Mouse (Mus musculus) ES-CJ7 (cell line): Measurements from ENCODE around the gene Ephb2.
A peak's percentile ranks its signal among the peaks of the same experiment; 100 is the strongest.

ENCODE experiments used
- DNase-seq: peaks from one replicate; pipeline ENCODE4 v3.0.0; 2011; ENCODE audit warnings: low read depth, low spot score

Ephb2 gene

DNA sequence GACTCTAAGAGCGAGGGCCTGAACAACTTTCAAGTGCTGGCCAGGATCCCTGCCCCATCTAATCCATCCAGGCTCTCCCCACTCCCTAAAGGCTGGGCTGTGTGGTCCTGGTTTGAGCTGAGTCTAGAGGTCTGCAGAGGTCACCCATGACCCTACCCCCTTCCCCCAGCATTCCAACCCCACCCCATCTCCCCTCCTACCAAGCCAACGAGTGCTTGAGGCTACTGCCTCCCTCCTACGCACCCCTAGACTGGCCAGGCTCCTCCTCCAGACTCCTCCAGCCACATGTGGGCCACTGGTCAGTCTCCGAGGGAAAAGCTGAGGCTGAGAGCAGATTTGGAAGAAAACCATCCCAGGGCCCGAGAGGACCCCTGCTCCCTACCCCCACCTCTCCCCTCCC is 72.4 kb downstream of the Ephb2 start:
- peak; percentile 46 for DNase-seq

DNA sequence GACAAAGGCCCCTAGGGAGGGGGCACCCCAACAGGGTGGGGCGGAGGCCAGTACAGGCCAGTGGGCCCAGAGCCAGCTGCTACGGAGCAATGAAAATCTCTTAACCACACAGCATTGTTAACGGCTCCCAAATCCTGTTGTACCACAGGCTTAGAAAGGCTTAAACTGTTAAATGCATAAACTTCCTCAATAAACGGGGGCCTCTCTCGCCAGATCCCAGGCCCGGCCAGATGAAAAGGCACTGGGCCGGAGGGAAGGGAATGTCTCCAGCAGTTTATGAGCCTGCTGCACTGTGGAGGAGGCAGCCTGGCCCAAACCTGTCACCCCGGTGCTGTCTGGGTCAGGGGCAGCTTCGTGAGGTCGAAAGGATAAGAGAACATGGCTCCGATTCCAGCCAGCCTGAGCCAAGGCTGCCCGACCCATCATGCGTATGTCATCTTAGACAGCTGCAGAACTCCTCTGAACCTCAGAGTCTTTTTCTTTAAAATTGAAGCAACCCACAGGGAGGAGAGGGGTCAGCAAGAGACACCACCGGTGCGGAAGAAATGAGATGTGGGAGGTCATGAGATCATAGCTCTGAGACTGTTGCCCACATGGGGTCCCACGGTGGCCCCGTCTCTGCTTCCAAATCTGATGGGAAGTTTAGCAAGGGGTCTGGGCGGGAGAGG is 73.9 kb downstream of the Ephb2 start:
- no peak for DNase-seq

DNA sequence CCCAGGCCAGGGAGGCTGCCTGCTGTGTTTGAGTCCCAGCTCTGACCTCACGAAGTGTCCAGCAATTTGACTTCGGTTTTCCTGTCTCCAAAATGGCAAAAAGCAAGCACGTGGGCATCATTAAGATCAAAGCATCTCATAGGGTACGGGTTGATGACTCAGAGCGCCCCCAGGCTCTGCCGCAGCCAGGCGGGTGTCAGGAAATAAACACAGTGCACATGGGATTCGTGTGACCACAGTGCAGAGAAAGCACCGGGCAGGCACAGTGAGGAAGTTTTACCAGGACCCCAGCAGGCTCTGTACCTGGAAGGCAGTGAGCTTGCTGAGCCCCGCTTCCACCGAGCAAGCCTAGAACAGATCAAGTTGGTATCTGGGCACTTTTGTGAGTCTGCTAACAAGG is 74.9 kb downstream of the Ephb2 start:
- no peak for DNase-seq

DNA sequence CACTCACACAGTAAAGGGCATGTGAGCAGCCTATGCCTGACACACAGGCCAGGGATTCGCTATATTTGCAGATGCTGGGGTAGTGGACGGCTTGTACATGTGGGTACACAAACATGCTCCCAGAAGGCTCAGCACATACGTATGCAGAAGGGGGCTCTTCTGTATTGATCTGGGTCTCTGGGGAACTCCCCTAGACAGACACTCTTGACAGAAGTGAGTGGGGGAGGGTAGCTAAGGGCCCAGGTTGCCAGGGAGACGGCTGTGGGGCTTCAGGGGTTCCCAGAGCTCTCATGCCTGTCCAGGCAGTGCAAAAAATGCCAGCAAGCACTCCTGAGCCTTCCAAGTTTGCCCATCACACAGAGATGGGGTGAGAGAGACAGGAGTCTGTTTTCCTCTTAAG is 78.7 kb downstream of the Ephb2 start:
- no peak for DNase-seq

DNA sequence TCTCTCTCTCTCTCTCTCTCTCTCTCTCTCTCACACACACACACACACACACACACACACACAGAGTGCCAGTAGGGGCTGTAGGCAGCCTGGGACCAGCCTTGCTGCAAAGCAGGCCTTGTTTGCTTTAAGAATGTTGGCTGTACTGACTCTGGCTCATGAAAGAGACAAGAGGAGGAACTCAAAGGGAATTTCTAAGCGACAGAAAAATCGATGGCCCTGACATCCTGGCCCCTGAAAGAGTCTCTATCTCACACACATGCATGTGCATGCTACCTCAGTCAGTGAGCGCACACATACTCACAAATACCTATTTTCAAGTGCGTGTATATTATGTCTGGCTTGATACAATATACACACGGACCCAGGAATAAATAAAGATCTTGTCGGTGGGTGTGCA is 79.3 kb downstream of the Ephb2 start:
- no peak for DNase-seq

DNA sequence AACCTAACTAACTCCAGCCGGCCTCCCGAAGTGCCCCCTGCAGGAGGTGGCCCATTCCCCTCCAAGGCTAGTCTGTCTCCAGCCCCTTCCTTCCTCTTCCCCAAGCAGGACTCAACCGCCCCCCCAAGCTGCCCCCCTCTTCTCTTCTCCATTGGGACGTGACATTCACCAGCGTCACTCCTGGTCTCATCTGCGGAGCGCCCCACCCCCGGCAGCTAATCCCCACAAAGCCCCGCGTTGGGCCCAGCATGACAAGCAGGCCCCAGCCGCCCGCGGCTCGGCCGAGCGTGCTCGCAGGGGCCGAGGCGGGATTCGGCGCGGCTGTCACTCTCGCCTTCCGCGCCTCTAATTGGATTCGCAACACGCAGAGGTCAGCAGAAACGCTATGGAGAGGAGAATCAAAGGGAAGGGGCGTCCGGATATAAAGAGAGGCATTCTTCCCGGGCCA is 80.4 kb downstream of the Ephb2 start:
- peak; percentile 46 for DNase-seq

DNA sequence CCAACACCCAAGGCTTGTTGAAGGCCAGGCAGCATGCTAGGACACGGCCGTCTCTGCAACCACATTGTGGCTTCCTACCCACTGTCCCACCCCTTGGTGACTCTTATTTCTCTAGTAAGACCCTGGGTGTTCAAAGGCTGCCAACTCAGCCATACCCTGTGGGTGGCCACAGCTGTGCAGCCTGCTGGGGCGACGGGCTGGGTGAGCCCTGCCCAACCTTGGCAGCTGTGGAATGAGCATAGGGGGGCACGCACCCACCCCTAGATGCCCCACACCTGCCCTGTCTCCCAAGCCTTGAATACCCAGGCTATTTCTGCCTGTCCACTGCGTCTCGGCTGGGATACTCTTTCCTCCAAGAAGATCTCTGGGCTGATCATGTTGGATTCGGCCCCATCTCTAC is 81.5 kb downstream of the Ephb2 start:
- no peak for DNase-seq

DNA sequence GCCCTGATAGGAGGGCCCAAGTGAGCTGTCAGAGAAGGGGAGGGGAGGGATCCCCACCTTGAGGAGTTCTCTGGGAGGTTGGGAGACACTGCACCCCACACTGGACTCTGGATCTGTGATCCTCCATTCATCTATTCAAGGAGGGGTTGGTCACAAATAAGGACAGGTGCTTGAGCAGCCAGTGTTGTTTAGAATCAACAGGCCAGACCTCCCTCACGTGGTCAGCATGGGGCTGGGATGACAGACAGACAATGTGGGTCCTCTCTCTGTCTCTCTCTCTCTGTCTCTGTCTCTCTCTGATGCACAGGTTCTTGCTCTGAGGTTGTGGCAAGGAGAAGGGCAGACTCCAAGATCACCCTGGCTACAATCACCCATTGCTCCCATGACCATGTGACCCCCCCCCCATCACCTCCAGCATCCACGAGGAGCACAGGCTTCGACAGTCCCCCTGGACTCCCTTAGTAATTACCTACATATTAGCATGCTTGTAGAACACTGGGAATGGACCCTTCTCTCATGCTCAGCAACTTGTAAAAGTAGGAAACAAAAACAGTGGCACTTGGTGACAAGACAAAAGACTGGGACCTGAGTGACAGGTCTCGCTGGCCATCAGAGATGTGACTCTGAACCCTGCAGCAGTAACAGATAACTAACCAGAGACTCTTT is 84.3 kb downstream of the Ephb2 start:
- no peak for DNase-seq

DNA sequence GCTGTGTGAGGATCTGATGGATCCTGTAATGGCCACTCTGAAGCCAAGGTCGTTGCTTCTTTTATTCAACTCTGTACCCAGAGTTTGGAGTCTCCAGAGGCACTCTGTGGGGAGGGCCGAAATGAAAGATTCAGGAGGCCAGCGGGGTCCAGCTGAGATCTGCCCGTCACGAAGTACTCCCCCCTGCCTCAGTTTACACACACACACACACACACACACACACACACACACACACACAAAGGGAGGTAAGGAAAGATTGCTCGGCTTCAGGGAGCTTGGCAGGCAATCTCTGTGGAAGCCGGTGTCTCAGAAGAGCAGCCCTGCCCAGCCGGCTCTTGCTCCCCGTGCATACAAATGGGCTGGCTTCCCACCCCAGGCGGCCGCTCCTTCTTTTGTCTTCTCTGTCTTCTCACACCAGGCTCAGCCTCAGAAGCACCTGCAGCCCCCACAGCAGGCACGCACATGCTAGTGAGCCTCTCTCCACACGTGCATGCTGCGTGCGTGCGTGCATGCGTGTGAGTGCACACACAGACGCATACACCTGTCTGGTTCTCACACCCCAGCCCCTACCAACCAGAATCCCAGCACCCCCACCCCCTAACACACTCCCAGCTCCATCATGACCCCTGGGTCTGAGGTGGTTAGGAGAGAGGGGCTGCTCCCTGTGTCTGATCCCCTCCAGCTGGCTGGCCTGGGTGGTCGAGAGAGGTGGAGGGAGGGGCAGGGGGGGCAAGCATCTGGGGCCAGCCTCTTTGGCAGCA is 85.0 kb downstream of the Ephb2 start:
- peak; percentile 81 for DNase-seq

DNA sequence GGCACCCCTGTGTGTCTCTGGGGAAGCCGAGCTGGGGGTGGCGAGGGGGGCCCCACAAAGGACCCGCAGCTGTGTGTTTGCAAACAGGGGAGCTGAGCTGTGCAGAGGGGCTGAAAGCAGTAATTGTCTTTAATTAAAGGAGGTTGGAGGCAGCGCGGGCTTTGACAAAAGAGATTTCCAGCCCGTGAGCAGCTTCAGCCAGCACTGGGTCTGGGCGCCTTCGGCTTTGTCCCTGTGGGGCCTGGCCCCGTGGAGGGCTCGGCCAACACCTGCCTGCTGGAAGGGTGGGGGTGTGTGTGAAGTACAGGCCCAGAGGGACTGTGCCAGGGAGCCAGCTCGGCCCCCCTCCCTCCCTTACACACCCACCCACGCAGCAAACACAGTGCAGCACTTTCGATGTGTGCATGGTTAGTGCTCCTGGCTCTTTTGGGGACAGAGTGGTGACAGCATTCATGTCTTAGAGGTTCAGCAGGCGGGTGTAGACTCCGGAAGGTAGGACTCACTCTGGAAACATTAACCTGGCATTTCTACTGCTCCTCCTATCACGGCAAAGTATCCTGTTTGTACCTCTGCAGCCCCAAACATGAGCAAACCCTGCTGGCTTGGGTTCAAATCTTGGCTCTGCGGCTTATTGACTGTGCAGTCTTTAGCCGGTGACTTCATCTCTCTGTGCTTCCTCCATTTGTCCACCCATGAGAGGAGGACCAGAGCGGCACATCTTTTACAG is 85.8 kb downstream of the Ephb2 start:
- no peak for DNase-seq

DNA sequence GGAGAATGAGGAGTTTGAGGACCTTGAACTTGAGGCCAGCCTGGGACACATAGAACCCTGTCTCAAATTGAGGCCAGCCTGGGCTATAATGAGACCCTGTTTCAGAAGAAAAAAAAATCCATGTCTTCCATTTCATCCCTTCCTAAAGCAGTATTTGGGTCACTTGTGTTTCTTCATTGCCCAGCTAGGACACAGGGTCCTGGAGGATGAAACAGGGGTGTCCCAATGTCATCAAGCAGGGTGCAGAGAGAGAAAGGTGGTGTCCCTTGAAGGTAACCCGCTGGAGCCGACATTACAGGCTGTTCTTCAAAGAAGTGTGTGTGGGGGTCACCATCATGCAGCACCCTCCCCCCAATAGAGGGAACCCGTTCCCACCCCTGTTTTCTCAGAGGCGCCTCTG is 86.4 kb downstream of the Ephb2 start:
- DNase-seq: no peak

DNA sequence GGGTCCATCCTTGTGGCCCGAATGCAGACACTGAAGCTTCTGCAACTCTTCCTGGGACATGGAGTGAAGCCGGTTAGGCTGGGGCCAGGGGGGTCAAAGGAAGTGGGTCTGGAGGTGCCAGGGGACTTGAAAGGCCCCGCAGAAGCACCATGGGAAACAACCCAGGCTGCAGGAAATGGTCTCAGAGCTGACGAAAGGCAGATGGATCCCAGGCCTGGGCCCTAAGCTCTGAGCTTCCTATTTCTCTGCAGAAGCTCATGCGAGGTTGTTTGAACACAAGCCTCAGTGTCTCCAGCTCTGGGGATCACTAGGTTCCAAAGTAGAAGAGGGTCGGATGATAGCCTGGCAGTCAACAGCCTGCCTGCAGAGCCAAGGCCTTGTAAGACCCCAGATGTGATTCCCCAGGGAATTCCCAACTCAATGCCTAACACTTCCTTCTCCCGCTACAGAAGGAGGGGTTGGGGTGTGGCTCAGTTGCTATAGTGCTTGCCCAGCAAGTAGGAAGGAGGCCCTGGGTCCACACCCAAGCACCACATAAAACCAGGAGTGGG is 86.9 kb downstream of the Ephb2 start:
- peak; percentile 82 for DNase-seq

DNA sequence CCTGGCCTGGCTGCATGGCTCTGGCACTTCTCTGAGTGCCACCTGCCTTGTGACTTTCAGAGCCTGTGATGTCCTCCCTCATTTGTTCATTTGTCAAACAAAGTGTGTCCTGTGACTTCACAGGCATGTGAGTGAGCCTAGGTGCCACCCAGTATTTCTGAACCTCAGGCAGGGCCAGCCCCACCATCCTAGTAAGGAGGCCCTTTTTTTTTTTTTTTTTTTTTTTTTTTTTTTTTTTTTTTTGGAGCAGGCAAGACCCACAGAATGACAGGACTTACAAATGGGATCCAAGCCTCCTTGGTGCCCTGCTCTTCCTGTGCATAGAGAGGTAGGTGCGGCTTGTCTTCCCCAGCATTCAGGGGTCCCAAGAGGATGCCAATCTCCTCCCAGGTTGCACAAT is 89.3 kb downstream of the Ephb2 start:
- no peak for DNase-seq

DNA sequence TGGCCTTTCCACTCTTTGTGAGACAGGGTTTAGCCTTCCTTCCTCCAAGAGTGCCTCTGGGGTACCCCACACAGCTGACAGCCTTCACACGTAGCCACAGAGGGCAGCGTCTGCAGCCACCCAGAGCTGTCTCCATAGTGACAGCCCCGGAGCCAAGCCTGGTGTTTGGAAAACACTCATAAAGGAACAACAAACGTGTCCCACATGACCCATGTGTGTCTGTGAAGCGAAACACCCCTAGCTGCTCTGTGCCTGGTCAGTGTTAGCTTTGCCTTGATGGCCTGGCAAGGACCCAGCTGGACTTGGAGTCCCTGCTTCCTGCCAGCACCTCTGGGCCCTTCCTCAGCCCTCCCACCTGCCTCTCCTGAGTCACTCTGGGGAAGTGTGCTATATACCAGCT is 93.1 kb downstream of the Ephb2 start:
- DNase-seq: no peak

DNA sequence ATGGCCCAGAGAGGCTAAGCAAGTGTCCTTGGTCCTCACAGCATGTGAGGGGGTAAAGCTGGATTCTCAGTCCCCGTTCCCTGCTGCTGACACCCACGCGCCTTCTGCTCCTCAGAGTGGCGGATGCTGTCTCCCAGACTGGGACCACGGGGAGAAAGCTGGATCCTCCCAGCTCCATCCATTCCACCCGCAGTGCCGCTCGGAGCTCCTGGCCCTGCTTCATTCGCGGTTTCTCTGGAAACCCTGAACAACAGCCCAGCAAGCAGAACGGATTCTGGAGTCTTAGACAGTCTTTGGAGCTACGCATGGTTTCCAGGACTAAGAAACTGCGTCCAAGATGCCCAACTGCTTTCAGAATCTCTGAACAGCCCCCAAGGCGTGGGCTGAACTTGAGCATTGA is 93.9 kb downstream of the Ephb2 start:
- no peak for DNase-seq

DNA sequence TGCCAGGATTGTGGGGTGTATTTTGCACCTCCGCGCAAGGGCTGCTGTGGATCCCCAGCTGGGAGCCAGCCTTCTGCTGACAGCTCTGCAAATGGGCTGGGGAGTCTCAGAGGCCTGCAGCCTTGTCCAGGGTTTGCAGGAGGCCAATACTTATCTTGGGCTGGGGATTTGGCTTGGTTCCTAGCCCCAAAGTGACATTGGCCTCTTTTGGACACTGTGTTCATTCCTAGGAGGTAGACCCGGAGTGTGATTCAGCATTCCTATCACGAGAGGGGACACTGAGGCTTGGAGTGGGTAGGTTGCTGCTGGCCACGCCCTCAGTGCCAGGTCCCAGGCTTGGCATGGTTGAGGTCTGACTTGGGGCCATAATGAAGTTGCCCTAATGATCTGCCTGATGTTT is 94.8 kb downstream of the Ephb2 start:
- no peak for DNase-seq

DNA sequence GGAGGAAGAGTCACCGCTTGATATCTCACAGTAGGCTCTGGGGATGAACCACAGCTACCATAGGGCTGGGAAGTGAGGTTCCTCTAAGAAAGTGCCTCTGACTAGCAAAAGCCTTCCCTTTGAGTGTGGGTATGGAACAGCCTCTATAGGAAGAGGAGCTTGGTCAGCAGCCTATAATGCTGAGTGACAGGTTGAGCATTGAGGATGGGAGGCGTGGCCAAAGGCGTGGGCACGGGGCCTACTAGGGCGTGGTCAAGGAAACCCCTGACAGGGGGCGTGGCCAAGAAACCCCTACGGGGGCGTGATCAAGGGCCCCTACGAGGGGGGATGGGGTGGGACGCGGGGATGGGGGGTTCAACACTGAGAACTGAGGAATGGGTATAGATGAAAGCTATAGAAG is 96.6 kb downstream of the Ephb2 start:
- peak; percentile 42 for DNase-seq

DNA sequence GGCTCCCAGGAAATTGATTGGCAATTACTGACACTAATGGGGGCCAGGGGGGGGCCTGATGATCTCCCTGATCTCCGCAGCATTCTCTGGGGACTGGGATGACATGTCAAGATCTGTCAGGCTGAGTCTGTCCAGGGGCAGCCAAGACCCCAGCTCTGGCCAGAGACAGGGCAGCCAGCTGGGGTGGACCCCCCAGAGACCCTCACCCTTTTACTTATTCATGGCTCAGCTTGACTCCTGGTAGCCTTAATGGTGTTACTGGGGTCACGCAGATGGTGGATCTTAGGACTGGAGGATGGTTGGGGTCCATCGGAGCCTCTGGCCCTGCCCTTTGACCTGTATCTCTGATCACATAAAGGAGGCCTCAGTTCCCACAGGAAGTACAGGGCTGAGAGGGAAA is 97.5 kb downstream of the Ephb2 start:
- DNase-seq: no peak

DNA sequence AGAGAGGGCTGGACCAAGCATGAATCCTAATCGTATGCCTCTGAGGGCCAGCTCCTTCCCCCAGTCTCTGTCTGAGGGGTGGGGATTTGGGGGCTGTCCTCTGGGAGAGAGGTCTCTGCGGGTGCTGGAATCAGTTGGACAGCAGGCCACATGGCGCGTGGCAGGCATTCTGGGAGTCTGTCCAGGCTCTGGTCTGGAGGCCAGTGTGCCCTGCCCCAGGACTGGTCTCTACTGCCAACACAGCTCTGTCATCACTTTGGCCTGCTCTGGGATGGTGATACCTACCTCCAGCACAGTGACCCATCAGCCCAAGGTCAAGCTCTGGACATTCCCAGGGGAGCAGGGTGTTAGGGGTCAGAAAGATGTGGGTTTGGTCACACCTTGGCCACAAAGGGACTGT is 99.9 kb downstream of the Ephb2 start:
- DNase-seq: no peak

DNA sequence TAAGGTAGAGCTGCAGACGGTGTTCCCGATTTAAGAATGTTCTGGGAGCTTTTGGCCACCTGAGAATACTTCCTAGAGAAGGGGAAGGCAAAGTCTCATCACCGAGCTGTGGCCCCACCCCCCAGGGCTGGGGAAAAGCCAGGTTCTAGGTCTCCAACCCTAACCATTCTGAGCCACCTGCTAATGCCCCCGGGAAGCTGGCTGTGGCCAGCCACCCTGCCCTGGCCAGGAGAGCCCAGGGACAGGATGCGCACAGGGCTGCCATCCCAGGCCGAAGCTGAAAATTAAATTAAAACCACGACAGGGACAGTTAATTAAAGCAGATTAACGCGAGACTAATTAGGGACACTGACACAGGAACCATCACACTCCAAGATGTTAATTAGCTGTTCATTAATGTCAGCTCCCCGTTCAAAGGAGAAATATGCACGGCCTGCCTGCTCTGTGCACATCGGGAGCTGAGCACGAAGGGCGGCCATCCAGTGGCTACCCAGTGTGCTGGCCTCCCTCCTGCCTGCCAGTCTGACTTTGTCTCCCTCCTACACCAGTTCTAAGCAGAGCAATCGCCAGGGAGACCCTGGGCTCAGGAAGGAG is 101.5 kb downstream of the Ephb2 start:
- DNase-seq: no peak

DNA sequence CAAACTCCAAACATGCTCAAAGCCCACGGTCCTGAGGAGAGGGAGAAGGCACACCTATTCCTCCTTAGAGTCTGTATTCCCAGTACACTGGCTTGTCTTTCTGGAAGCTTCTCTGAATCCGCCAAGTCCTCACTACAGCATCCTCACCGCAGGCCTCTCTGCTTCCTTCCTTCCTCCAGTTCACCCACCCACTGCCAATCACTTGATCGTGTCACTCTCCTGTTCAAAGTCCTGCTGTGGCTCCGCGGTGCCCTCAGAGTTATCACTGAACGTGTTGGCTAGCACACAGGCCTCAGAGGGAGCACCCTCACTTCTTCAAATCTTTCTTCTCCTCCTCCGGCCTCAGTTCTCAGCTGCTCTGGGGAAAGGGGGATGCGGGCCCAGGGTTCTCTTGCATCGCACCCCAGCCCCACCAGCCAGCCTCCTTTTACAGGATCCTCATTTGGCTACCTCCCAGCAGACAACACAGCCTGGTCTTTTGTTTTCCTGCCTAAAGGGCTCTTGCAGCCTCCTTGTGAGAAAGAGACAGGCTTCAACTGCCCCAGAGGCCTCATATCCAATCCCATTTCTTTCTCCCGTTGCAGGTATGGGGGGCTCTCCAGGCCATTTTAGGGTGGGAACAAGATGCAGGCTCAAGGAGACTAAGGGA is 102.4 kb downstream of the Ephb2 start:
- DNase-seq: no peak
